Mouse (Mus musculus) naive thymus-derived CD4-positive, alpha-beta T cell, adult 2 months (primary cell): ENCODE measurements around the gene Hdac4.

Experiments used
- DNase-seq: peaks from one replicate; pipeline ENCODE4 v3.0.0-alpha.2; 2011; ENCODE audit warnings: low read depth

The Hdac4 gene

GRCm38 (mm10) chr1:92099502-92099901 is 96.0 kb downstream of the Hdac4 start:
- DNase-seq, result no peak

- DNase-seq, result no peak
Measured at GRCm38 (mm10) chr1:92098456-92098855, 97.0 kb downstream of the Hdac4 start.

- DNase-seq, result no peak
Measured at GRCm38 (mm10) chr1:92096991-92097525, 98.4 kb downstream of the Hdac4 start.

- DNase-seq, result no peak
Measured at GRCm38 (mm10) chr1:92092286-92092685, 103.2 kb downstream of the Hdac4 start.

DNA sequence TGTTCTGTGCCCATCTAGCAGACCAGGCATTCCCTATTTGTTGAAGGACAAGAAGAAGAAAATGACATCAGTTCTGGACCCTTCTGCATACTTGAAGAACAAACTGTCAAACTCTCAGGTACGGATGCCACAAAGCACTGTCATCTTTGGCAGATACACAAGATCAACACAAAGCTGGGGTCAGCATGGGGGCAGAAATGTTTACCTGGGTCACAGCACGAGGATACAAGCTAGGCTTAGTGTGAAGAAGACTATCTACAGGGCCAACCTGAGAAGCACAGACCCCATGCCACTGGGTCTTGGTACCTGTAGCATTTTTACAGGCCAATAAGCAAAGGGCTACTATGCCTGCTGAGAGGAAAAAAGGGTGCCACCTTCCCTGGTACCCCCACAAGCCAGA is 107.7 kb downstream of the Hdac4 start:
- no peak for DNase-seq

GRCm38 (mm10) chr1:92087343-92087742 is 108.2 kb downstream of the Hdac4 start:
- DNase-seq, result no peak

- no peak for DNase-seq
Measured at GRCm38 (mm10) chr1:92086841-92087240, 108.7 kb downstream of the Hdac4 start.

DNA sequence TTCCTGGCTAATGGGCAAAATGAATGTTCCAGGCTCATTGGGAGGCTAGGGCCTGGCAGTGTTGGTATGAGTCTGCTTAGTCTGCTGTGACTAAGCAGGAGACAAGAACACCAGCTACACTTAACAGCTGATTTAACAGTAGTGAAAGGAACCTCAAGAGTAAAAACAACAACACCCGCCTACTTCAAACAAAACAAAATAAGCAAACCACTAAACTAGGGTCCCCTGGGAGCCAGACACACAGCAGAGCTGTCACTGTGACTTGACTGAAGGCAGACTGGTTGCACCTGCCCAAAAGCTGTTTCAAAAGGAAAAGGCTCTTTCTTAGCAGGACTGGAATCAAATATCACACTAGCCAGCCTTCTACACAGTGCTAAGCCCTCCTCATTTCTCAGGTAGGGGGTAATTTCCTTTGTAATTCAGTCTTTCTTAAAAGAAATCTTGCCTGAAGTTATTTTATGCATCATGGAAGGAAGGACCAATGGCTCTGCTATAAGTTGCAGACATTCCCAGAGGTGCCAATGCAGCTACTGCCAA is 109.2 kb downstream of the Hdac4 start:
- DNase-seq, result no peak

- DNase-seq, result peak; percentile 37
Measured at GRCm38 (mm10) chr1:92084738-92085137, 110.8 kb downstream of the Hdac4 start.

GRCm38 (mm10) chr1:92084004-92084403 is 111.5 kb downstream of the Hdac4 start:
- no peak for DNase-seq

DNA sequence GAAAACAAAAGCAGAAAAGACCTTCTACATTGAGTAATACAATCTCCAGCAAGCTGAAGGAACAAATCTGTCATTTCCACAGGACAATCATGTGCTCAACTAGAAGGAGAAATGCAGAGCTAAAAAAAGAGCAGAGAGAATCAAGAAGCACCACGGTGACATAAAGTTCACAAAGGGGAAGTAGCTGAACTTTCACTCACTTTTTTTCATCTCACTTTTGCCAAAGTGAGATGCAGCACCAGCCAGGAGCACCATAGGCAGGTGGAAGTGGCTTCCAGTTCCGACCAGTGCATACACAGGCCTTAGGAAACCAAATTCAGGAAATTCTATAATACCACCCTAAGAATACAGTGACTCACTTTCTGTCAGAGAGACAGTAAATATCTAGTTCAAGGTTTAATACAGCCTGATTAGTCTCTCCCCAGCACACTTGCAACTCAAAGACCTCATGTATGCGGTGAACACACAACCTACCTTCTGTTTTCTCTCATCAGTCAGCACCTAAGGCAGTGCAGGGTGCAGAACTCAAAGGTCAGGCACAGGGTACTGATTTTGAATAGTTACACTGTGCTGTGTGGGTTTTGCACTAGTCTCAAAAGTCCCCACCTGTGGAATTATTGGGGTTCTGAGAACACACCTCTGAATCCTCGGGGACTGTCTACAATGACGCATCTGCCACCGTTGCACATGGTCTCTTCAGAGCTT is 112.5 kb downstream of the Hdac4 start:
- DNase-seq, result no peak

- no peak for DNase-seq
Measured at GRCm38 (mm10) chr1:92082156-92082836, 113.2 kb downstream of the Hdac4 start.

GRCm38 (mm10) chr1:92079982-92080537 is 115.4 kb downstream of the Hdac4 start:
- peak; percentile 92 for DNase-seq

DNA sequence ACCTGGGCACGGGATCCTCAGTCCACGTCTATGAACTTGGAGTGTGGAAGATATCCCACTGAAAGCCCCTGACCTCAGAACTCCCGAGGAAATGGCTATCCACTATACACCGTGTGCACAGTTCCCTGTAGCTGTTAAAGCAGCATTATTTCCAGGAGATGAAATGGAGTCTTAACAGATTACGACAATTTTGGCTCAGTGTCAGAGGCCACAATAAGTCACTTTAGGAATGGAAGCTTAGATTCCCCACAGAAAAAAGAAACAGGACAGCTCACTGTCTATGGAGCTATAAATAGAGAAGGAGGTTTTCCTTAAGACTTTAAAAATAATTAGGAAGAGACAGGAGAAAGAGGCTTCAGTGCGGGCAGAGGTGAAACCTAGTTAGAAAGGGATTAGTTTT is 120.2 kb downstream of the Hdac4 start:
- DNase-seq, result no peak

DNA sequence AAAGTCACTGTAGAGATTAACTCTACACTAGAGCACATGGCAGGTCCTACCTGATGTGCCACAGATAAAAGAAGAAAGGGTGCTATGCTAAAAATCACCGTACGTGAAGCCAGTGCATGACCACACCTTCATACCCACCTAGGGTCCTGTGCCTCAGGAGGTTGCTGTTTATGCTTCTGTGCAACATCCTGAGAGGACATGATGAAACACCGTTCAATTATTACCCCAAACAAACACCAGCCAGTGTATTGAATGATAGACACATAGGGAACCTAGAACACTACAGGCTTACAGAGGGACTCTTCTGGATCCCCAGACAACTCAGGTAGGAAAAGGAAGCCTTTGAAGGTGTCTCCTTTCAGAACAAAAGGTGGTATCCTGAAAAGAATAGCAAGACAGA is 120.8 kb downstream of the Hdac4 start:
- DNase-seq, result no peak

- DNase-seq, result no peak
Measured at GRCm38 (mm10) chr1:92069932-92070677, 125.4 kb downstream of the Hdac4 start.

GRCm38 (mm10) chr1:92069464-92069863 is 126.0 kb downstream of the Hdac4 start:
- peak; percentile 72 for DNase-seq

- peak; percentile 86 for DNase-seq
Measured at GRCm38 (mm10) chr1:92064307-92064706, 131.2 kb downstream of the Hdac4 start.

DNA sequence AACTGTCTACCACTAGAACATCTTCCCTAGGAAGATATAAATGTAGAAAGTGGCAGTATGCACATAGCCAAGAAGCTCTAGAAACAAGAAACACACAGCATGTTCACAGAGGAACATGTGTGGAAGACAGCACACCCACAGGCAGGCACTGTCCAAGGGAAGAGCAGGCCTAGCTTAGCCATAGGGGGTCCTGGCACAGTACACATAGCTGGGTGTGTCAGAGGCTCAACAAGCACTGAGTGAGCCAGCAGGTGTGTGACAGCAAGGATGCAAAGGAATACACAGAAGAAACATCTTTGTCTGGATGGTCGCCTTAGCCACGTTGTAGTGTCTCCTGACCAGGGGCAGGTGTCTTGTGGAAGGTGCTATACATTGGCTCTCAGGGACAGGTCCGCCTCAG is 132.2 kb downstream of the Hdac4 start:
- no peak for DNase-seq

GRCm38 (mm10) chr1:92061198-92062073 is 134.1 kb downstream of the Hdac4 start:
- DNase-seq, result no peak

- no peak for DNase-seq
Measured at GRCm38 (mm10) chr1:92060532-92061064, 134.9 kb downstream of the Hdac4 start.
